Mouse (Mus musculus) A20 (cell line): ENCODE data around the gene Arnt.

ENCODE experiments used
- DNase-seq: peaks from one replicate; pipeline ENCODE4 v3.0.0-alpha.2; 2011; ENCODE audit warnings: low read depth, low spot score

Arnt gene

GRCm38 (mm10) chr3:95526622-95527211, 92.5 kb downstream of the Arnt start, which contains the start of gene Ctss:
Ctss (plus strand) TSS chr3:95526786.
- peak; percentile 89 for DNase-seq

- peak; percentile 67 for DNase-seq
Observed at GRCm38 (mm10) chr3:95529814-95530213, 95.6 kb downstream of the Arnt start.

GRCm38 (mm10) chr3:95531025-95531424, 96.8 kb downstream of the Arnt start:
- no peak for DNase-seq

- DNase-seq, result no peak
Observed at GRCm38 (mm10) chr3:95533364-95533763, 99.2 kb downstream of the Arnt start.

GRCm38 (mm10) chr3:95534927-95535326, 100.7 kb downstream of the Arnt start:
- peak; percentile 51 for DNase-seq

- peak; percentile 78 for DNase-seq
Observed at GRCm38 (mm10) chr3:95538936-95539335, 104.7 kb downstream of the Arnt start.

GRCm38 (mm10) chr3:95539837-95540236, 105.6 kb downstream of the Arnt start:
- no peak for DNase-seq

GRCm38 (mm10) chr3:95541186-95541585, 107.0 kb downstream of the Arnt start:
- peak; percentile 71 for DNase-seq

- DNase-seq, result no peak
Observed at GRCm38 (mm10) chr3:95542171-95542570, 108.0 kb downstream of the Arnt start.

GRCm38 (mm10) chr3:95542981-95543380, 108.8 kb downstream of the Arnt start:
- DNase-seq, result no peak
